Mouse (Mus musculus) monocyte, adult 5-6 weeks (primary cell): ENCODE measurements at regions not wholly inside any gene's neighbourhood (a gene's known extent, or its start where the extent isn't known, plus 50 kb on each side); places are given as distances from the start of the nearest gene placed in this dataset.

ENCODE experiments used
- ATAC-seq: fragments of 153-309, 156-312 bp; replicated peaks from 2 replicates; pipeline ENCODE4 v1.8.0; 2017; ENCODE audit warnings: mild to moderate bottlenecking; ENCODE audit not compliant: low TSS enrichment, insufficient number of reproducible peaks, severe bottlenecking, poor library complexity, low FRiP score

DNA sequence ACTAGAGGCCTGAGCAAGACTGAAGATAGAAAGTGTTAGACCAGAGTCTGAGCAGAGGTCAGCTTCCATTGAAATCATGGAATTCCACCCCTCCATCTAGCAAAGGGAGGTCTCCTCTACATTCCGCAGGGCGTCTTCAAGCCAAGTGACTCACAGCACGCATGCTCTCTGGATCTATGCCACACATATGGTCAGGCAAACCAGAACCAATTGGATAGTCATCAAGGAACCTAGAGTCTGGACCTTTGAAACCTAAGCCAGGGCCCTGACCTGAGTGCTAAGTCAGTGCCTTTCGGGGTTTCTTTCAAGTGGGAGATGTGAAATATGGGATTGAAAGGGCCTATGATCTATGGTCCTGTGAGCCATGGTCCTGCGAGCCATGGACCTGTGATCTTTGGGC, 195.4 kb upstream of the Habp2 start:
- no peak for ATAC-seq

DNA sequence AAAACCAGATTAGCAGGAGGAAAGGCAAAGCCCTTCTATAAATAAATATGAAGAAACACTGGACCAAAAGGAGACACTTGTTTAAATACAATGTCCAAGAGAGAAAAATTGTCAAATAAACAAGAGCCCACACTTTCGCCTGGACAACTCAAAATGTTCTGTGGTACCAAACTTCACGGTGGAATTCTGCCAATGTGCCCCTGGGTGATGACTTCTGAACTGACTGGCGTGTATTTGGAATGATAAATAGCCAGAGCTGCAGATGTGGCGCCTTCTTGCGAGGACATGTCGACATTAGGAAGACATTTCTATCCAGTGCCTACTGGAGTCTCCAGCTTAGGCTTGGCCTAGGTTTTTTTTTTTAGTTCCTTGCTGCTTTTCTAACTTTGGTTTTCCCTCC, 191.1 kb upstream of the Habp2 start:
- ATAC-seq = no peak

DNA sequence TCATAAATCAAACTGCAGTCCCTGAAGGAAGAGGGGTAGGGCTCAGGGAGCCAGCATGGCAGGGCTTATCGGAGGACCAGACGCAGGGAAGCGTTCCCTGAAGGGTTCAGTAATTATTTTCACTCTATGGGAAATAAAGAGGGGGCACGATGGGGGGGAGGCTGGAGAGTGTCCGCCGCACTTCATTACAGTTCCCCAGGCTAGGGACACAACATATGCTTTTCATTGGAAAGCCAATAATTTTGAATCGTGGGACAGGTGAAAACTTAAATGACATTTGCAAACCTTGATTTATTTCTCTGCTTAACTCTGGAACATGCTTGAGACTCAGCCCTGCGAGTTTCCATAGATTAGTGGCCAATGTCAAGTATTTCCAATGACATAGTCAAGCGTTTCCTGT, 187.2 kb upstream of the Habp2 start:
- no peak for ATAC-seq

DNA sequence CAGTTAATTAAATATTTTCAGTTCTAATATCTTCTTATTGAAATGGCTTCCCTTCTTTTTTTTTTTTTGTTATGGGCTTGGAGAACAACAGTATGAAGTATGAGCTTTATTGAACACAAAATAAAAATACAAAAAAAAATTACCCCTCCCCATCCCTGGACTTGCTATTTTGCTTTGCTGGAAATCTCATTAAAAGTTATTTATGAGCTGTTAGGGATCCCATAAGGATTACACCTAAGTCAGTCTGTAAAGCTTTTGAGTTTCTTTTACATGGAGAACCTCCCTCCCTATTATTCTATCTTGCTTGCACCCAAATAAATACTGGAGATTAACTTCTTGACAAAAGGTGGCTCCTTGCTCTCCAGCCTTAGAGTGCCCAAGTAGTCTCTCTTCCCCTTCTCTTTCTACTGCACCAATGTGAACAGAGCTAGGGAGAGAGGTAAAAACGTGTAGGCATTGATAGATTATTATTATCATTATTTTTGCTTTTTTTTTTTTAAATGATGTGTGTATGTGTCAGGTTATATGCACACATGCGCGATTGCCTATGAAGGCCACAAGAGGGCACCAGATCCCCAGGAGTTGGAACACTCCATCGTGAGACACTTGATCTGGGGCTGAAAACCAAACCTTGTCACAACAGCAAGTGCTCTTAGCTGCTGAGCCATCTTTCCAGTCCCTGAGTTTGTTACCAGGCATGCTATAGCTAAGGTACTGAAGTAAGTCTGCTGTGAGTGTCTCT, 186.6 kb upstream of the Habp2 start:
- no peak for ATAC-seq

DNA sequence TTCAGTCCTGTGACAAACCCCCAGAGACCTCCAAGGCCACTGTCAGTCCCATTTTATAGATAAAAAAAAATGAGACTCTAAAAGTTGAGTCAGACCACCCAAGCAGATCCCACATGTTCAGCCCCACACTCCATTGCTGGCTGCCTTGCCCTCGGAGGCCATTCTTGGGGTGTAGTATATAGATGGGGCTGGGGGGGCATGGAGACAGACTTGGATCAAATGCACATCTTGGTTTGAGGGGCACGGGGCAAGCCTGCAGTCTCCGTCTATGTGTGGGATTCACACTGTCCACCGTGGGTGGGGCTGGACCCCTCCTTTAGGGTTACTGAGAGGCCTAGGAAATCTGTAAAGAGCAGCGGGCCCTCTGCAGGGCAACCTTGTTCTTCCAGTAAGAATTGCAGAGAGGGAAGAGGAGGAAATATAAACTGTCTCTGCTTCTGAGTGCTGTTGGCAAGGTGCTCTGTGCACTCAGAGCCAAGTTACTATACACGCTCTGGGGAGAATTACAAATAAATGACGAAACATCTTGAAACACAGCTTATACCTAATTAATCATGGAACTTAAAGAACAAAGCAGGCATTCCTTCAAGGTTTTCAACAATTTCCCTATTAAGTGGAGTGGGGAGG, 184.4 kb upstream of the Habp2 start:
- ATAC-seq = no peak

DNA sequence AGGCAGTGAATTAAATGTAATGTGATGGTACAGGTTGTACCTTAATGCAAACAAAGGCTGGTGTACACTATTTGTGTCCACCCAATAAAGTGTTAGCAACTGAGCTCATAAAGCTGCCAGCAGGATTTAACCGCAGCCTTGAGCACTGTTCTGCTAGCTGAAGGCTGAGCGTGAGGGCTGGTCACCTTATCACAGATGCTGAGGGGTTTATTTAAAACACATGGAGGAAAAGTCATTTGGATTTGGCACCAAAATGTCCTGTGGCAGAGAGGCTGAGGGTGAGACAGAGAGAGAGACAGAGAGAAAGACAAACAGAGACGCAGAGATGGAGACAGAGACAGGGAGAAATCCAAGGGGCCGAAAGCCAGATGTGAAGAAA, 181.9 kb upstream of the Habp2 start:
- no peak for ATAC-seq

DNA sequence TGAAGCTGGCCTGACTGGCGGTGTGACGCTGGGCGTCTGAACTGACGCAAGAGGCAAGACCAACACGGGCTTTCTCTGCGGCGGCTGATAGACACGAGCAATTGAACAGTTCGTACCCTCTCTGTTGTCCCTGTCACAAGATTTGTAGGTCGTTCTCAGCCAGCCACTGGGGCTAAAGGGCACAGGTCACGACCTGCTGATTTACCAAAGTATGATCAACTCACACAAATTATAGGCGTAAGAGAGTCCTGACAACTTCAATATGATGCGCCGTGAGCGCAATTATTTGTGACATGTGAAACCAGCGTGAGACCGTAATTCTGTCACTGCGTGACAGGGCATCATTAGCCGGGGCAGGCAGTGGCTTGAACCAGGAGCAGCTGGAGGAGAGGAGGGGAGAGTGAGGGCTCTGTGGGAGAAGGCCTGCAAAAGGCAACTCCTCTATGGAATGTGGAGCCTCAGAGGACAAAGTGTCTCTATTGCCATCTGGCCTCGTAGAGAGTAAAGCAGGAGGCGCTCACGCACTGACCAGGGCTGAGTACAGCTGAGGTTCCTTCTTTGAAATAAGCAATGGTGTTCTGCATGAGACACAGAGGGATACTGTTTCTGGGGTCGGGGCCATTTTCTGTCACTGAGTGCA, 181.4 kb upstream of the Habp2 start:
- no peak for ATAC-seq

DNA sequence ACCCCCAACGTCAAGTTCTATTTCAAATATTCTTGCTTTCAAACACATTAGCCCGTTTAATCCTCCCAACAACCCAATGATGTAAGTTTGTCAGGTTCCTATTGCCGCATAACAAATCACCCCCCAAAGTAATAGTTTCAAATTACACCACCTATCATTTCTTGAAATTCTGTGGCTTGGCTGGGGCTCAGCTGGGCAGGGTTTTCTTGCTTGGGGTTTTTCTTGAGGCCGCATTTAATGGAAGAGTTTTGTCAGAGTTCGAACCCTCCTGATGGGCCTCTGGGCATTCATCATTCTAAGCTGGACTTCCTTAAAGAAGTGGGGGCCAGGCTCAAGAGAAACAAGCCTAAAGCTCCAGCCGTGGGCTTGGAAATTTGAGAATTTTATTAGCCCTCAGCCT, 178.1 kb upstream of the Habp2 start:
- ATAC-seq = no peak

DNA sequence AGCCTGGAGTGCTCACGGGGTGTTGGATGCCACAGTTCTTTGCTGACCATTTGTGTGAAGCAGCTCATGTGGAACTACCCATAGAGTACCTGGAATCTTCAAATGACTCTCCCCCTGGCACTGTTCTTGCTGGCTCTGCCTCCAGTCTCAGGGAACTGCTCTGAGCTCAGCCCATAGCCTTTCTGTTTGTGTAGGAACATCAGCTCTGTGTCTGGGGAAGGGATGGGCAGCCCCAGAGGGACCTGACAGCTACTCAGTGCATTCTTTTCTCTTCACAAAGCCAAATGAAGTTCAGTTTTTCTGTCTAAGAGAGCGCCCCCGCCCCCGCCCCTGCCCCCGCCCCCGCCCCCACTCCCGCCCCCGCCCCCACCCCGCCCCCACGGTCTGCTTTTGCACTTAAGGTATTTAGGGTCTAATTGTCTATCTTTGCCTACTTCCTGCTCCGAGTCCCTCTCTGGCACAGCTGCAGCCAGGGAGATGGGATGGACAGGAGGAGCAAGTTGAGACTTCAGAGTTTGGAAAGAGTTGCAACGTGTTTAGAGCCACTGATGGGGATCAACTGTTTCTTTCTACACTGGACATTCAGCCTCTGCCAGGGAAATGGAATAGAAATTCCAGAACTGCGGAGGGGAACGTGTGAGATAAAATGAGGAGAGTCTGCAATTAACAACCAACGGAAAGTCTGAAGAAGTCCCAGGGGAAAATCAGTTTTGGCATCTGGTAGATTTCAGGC, 171.2 kb upstream of the Habp2 start:
- ATAC-seq = no peak; the same call in 1 of the 2 replicates

DNA sequence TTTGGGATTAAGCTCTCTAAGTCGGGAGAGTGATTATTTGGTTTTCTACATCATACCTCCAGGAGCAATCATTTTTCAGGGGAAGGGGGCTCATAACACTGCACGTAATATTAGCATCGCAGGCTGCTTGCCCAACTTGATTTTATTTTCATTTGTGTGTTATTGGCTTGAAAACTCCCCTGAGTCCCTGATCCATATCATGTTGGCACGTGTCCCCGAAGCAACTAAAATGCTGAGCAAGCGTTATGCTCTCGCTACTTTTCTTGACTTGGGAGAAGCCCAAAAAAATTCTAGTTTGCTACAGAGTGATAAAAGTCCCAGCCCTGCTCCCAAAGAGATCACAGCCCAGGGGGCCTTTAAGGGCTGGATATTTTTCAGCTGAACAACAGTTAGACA, 170.7 kb upstream of the Habp2 start:
- ATAC-seq = no peak

DNA sequence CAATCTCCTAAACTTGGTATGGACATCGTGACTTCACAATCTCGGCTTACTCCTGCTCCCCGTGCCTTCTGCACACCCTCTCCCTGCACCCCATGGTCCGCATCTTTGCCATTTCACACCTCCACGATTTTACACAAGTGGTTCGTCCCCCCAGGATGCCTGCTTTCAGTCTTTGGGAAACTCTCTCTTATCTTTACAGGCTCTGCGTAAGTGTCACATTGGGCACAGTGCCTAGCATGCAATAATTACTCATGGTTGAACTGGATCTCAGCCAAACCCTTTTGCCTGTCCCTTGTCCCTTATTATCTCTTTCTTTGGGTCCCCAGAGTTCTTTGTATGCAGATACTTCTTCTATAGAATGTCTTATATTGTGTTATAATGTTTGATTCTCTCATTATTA, 166.2 kb upstream of the Habp2 start:
- ATAC-seq = no peak

DNA sequence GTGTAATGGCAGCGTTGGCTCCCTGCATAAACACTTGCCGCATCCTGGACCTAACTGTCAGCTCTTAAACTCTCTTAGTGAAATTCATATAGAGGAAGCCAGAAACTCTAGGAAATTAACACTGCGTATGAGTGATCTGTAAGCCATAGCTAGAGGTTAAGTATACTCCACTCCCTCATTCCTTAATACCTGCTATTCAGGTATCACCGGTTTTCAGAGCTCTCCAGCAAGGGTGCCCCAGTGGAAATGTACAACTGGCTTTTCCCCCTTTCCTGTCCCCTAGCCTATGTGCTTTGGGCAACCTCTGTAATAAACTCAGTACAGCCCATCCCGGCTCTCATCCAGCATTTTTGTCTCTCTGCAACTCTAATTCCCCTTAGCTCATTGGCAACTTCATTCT, 164.8 kb upstream of the Habp2 start:
- ATAC-seq = no peak

DNA sequence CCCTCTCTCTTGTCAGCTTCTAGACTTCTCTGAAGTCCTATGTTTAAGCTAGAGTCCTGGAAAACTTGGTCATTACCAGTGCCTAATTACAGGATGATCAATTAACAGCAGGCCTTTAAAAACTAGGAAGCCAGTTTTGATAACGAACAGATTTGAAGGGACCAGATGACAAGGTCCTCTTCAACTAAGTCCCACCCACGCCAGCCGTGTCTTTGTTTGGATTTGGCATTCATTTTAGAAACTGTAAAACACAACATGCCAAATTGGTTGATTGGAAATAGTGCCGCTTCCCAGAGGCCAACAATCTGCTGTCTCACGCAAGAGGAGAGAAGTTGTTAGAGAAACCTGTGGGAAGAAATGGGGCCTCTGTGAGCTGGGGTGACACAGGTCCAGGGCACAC, 155.4 kb upstream of the Habp2 start:
- no peak for ATAC-seq

DNA sequence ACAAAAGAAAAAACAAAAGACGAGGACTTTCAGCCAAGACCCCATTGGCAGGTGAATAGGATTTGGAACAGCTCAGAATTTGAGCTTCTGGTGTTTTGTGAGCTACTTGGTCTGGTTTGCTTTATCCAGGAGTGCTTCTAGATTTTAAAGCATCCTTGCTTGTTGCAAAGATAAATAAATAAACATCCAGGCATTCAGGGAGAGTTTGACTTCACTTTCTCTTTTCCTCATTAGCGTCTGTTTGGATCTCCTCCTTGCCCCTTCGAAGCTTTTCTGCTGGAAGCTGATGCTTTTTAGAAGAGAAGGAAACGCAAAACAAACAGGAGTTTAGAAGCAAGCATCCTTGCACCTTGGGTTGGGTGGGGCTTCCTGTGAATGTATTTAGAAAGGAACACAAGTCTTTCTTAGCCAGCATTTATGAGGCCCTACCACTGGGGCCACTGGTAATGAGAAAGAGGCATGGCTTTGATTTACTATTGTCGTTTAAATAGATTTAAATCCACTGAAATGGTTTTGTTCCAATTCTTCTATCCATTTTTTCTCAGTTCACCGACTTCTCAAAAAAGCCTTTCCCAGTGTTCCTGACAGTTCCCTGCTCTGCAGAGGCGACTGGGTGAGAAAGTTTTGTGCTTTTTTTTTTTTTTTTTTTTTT, 153.9 kb upstream of the Habp2 start:
- no peak for ATAC-seq

DNA sequence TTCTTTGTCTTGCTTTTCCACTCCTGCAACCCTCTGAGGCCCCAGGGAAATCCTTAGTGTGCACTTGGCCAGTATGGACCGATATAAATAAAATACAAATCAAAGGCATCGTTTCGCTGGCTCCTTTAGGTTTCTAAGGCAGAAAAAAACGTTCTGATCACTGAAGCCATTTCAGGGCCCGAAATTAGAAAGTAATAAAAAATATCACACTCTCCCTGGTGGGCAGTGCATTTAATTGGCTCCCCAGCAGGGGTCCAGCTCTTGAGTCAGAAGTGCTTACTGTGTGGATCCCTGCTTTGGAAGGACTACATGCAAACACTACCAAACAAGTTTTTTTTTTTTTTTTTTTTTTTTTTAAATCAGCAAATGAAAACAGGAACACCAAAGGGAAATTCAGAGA, 153.4 kb upstream of the Habp2 start:
- ATAC-seq = no peak

DNA sequence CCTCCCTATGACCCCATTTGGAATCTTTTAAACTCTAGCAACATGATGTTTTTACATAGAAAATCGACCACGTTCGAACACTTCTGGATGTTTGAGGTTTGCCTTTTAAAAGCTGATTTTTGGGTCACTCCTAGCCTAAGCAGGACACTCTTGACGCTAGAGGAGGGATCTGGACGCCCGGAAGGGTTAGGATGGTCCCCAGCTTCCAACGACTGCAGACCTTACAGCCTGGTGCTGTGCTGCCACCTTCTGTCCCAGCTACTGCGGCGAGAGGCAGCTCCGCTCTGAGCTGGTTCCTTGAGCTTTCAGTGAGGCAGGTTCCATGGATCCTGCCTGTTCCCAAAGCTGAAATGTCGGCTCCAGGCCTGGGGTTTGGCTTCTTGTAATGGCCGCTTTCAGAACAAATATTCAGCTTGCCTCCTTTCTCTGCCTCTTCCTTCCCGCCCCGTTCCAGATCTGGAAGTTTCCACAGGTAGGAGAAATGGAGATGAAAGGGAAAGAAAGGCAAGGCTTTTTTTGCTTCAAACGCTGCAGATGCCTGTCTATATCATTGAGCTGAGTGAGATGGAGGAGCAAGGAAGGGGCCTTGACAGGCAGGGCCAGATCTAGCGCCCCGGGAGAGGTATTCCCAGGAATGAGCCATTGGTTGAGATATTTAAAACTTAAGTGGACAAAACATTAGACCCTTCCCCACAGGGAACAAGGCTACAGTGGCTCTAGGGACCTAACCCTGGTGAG, 152.7 kb upstream of the Habp2 start:
- ATAC-seq = no peak

DNA sequence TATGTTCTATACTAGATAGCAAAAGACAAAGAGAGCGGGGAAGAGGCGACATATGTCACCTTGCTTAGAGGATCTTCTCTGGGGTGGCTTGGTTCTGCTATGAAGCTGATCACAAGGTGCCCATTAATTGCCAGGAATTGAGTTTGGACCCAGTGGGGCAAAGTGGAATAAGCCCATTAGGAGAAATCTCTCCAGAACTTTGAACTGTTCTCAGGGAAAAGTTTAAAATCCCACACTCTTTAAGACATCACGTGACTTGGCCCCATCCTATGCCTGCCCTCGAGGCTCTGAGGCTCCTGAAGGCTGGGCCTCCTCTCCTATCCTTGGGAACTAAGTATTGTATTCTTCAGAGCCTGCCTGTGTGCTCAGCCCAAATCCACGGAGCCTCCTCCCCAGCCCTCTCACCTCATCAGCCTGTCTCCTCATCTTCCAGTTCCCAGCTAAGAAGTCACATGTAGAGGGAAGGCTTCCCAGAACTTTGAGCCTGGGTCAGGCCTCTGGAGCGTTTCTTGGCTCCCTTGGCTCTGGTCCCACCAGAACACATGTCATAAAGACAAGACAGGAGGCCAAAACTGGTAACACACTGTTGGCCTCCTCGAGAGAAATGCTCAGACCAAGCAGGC, 151.5 kb upstream of the Habp2 start:
- no peak for ATAC-seq

DNA sequence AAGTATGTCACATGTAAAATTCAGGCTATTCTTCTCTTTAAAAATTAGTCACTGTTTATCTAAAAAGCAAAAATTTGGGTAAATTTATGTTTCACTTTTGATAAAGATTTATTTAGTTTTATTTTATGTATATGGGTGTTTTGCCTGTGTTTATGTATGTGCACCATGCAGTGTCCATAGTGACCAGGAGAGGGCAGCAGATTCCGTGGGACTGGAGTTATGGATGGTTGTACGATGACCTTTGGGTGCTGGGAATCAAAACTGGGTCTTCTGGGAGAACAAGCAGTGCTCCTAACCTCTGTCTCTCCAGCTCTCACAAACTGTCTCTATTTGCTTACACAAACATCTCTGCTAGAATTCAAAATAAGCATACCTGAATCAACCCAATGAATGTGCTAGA, 146.4 kb upstream of the Habp2 start:
- ATAC-seq = no peak
